Mouse (Mus musculus) small intestine, adult 2 months (tissue): ENCODE results near the gene Spa17.

ENCODE experiments used
- CTCF ChIP-seq: fragments of 200-500 bp; IDR thresholded peaks from 2 replicates; pipeline ENCODE4 v1.5.1; 2012; ENCODE audit warnings: low read depth, mild to moderate bottlenecking, control low read depth, inconsistent platforms, low read length, moderate library complexity, mixed read lengths; ENCODE audit not compliant: insufficient replicate concordance, insufficient read length; ENCODE audit errors: extremely low read depth
- POLR2A ChIP-seq: fragments of 200-500 bp; IDR thresholded peaks from 2 replicates; pipeline ENCODE4 v1.6.1; 2012; ENCODE audit warnings: low read depth, mild to moderate bottlenecking, control low read depth, inconsistent platforms, low read length, moderate library complexity

DNA sequence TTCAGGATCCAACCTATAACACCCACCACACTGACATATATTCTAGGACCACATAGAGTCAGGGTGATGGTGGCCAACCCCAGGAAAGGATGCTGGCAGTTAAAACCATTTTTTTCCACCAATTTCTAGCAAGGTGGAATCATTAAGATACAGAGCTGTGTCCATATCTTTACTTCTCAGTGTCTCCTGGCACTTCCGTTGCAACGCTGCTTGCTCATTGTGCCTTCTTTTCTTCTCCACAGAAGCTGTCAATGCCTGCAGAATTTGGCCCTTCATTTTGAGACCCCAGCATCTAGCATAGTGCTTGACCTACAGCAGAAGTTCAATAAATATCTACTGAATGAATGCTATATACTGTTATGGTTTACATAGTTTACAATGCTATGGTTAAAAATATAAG is 46.5 kb downstream of the Spa17 start:
- TF ChIP-seq CTCF: no peak
- no peak for TF ChIP-seq POLR2A
